Mouse (Mus musculus) myocyte (in vitro differentiated cells): Measurements from ENCODE around the gene 1700016D06Rik. TPM values are rescaled to one million over a fixed set of nuclear protein-coding genes. Genes with fewer than 3 reads are reported as not detected.

Source experiments
- H3K27me3 ChIP-seq: one replicate; pipeline ENCODE4 v1.6.1; 2011; ENCODE audit not compliant: control insufficient read depth, insufficient read depth, insufficient read length
- H3K36me3 ChIP-seq: one replicate; pipeline ENCODE4 v1.6.1; 2011; ENCODE audit not compliant: control insufficient read depth, insufficient read depth
- H3K4me2 ChIP-seq: one replicate; pipeline ENCODE4 v1.6.1; 2011; ENCODE audit warnings: low read depth, control low read depth
- H3K4me3 ChIP-seq: one replicate; pipeline ENCODE4 v1.5.1; 2011; ENCODE audit warnings: mild to moderate bottlenecking, control low read depth, moderate library complexity
- H3K79me2 ChIP-seq: one replicate; pipeline ENCODE4 v1.6.1; 2011; ENCODE audit not compliant: control insufficient read depth, insufficient read depth
- H3ac ChIP-seq: one replicate; pipeline ENCODE4 v1.6.1; 2011; ENCODE audit not compliant: control insufficient read depth, insufficient read length
- CEBPB ChIP-seq: IDR thresholded peaks from 2 replicates; pipeline ENCODE4 v1.6.1; 2011; ENCODE audit warnings: mild to moderate bottlenecking, moderate library complexity; ENCODE audit not compliant: poor library complexity, insufficient read depth, severe bottlenecking
- E2F4 ChIP-seq: IDR thresholded peaks from one replicate; pipeline ENCODE4 v1.6.1; 2011; ENCODE audit warnings: mild to moderate bottlenecking, control low read depth, moderate library complexity; ENCODE audit not compliant: insufficient read depth
- MAX ChIP-seq: IDR thresholded peaks from one replicate; pipeline ENCODE4 v1.6.1; 2011; ENCODE audit warnings: low read depth, mild to moderate bottlenecking, control low read depth
- MYOD1 ChIP-seq, 3 experiments: IDR thresholded peaks; one replicate each; pipeline ENCODE4 v1.6.1; 2011; ENCODE audit warnings: control low read depth in 2 of 3, low read depth in 2 of 3, mild to moderate bottlenecking in 2 of 3, moderate library complexity in 1 of 3; ENCODE audit not compliant: insufficient read length in 2 of 3, control insufficient read depth in 1 of 3
- MYOG ChIP-seq, 3 experiments: IDR thresholded peaks; one replicate each; pipeline ENCODE4 v1.6.1; 2011; ENCODE audit warnings: control low read depth in 2 of 3, low read depth in 2 of 3, mild to moderate bottlenecking in 2 of 3; ENCODE audit not compliant: insufficient read length in 2 of 3, control insufficient read depth in 1 of 3, insufficient read depth in 1 of 3
- POLR2A ChIP-seq: IDR thresholded peaks from one replicate; pipeline ENCODE4 v1.6.1; 2011; ENCODE audit warnings: low read depth, mild to moderate bottlenecking, control low read depth, moderate library complexity; ENCODE audit not compliant: insufficient read length
- POLR2AphosphoS2 ChIP-seq: IDR thresholded peaks from one replicate; pipeline ENCODE4 v1.6.1; 2011; ENCODE audit warnings: low read depth, control low read depth; ENCODE audit not compliant: insufficient read length
- REST ChIP-seq: IDR thresholded peaks from one replicate; pipeline ENCODE4 v1.6.1; 2011; ENCODE audit warnings: mild to moderate bottlenecking, control low read depth, moderate library complexity; ENCODE audit not compliant: insufficient read depth, insufficient read length
- SRF ChIP-seq: IDR thresholded peaks from one replicate; pipeline ENCODE4 v1.6.1; 2011; ENCODE audit warnings: low read depth; ENCODE audit not compliant: control insufficient read depth, insufficient read length
- TCF12 ChIP-seq: IDR thresholded peaks from one replicate; pipeline ENCODE4 v1.6.1; 2011; ENCODE audit warnings: mild to moderate bottlenecking, control low read depth; ENCODE audit not compliant: poor library complexity, insufficient read depth, severe bottlenecking
- TCF3 ChIP-seq: IDR thresholded peaks from one replicate; pipeline ENCODE4 v1.6.1; 2011; ENCODE audit warnings: low read depth, control low read depth; ENCODE audit not compliant: insufficient read length
- USF1 ChIP-seq: IDR thresholded peaks from one replicate; pipeline ENCODE4 v1.6.1; 2011; ENCODE audit warnings: low read depth, mild to moderate bottlenecking, control low read depth, moderate library complexity
- polyA plus RNA-seq: library from polyadenylated mRNA; unstranded; fragments of >200 nt; fragmentation: generic; extraction: Trizol; gene quantifications from one replicate; pipeline ENCODE4 v1.2.1, GENCODE M21; 2012; ENCODE audit warnings: missing spikeins

1700016D06Rik gene
- polyA plus RNA-seq, 1 experiment: 0.30 TPM

- TF ChIP-seq MYOD1 (IDR thresholded peaks at IDR 0.05; ENCODE audit: control insufficient read depth in 1 of 3, insufficient read length in 2 of 3, low read depth in 2 of 3) (peak in 1 of 3 experiments; percentile 22), USF1 (no peak), TCF12 (no peak)
- Histone ChIP-seq H3K36me3 (no peaks in the 10 kb centered on the region), H3K4me2 (no peak within 1 kb of the TSS), H3K4me3 (no peak within 1 kb of the TSS), H3K27me3 (peaks cover 86% of the 10 kb centered on the region), H3ac (no peak within 1 kb of the TSS), H3K79me2 (no peaks in the 10 kb centered on the region)
Observed at GRCm38 (mm10) chr8:11727651-11728481, 27.0 kb upstream of the 1700016D06Rik start, which contains the start of gene Arhgef7. Gene Arhgef7, plus strand, starts transcription at chr8:11727721.

- no peak overlapping the region for H3ac ChIP-seq
- peaks cover 87% of the 10 kb centered on the region for H3K27me3 ChIP-seq
- no peaks in the 10 kb centered on the region for H3K79me2 ChIP-seq
- TF ChIP-seq MAX (no peak), MYOG (IDR thresholded peaks at IDR 0.05; ENCODE audit: control insufficient read depth in 1 of 3, insufficient read depth in 1 of 3, insufficient read length in 2 of 3, low read depth in 2 of 3) (no peak), POLR2A (no peak), SRF (no peak), MYOD1 (IDR thresholded peaks at IDR 0.05; ENCODE audit: control insufficient read depth in 1 of 3, insufficient read length in 2 of 3, low read depth in 2 of 3) (no peak), CEBPB (no peak), USF1 (no peak), TCF3 (no peak), TCF12 (no peak), E2F4 (no peak), POLR2AphosphoS2 (no peak), REST (no peak)
- H3K36me3 ChIP-seq: no peaks in the 10 kb centered on the region
- H3K4me2 ChIP-seq: no peak overlapping the region
- no peak overlapping the region for H3K4me3 ChIP-seq
Observed at GRCm38 (mm10) chr8:11727273-11727650, 26.4 kb upstream of the 1700016D06Rik start.

GRCm38 (mm10) chr8:11717194-11717593 lies 16.3 kb upstream of the 1700016D06Rik start:
- TF ChIP-seq TCF3 (no peak), POLR2A (no peak), MYOD1 (IDR thresholded peaks at IDR 0.05; ENCODE audit: control insufficient read depth in 1 of 3, insufficient read length in 2 of 3, low read depth in 2 of 3) (no peak), TCF12 (no peak), MAX (no peak), E2F4 (no peak), SRF (no peak), POLR2AphosphoS2 (no peak), USF1 (no peak), MYOG (IDR thresholded peaks at IDR 0.05; ENCODE audit: control insufficient read depth in 1 of 3, insufficient read depth in 1 of 3, insufficient read length in 2 of 3, low read depth in 2 of 3) (no peak), REST (no peak), CEBPB (no peak)
- H3K79me2 ChIP-seq: no peaks in the 10 kb centered on the region
- no peaks in the 10 kb centered on the region for H3K36me3 ChIP-seq
- peaks cover 57% of the 10 kb centered on the region for H3K27me3 ChIP-seq
- no peak overlapping the region for H3K4me3 ChIP-seq
- H3ac ChIP-seq: no peak overlapping the region
- no peak overlapping the region for H3K4me2 ChIP-seq

- H3K4me3 ChIP-seq: no peak overlapping the region
- TF ChIP-seq MYOD1 (IDR thresholded peaks at IDR 0.05; ENCODE audit: control insufficient read depth in 1 of 3, insufficient read length in 2 of 3, low read depth in 2 of 3) (no peak), SRF (no peak), REST (no peak), POLR2A (no peak), USF1 (no peak), CEBPB (no peak), MYOG (IDR thresholded peaks at IDR 0.05; ENCODE audit: control insufficient read depth in 1 of 3, insufficient read depth in 1 of 3, insufficient read length in 2 of 3, low read depth in 2 of 3) (no peak), MAX (no peak), E2F4 (no peak), POLR2AphosphoS2 (no peak), TCF12 (no peak), TCF3 (no peak)
- no peak overlapping the region for H3K4me2 ChIP-seq
- H3K36me3 ChIP-seq: no peaks in the 10 kb centered on the region
- no peak overlapping the region for H3ac ChIP-seq
- no peaks in the 10 kb centered on the region for H3K79me2 ChIP-seq
- H3K27me3 ChIP-seq: peaks cover 33% of the 10 kb centered on the region
Observed at GRCm38 (mm10) chr8:11712244-11712643, 11.4 kb upstream of the 1700016D06Rik start.

GRCm38 (mm10) chr8:11710415-11710814 lies 9.6 kb upstream of the 1700016D06Rik start:
- Histone ChIP-seq H3K79me2 (no peaks in the 10 kb centered on the region), H3K27me3 (peaks cover 23% of the 10 kb centered on the region), H3K36me3 (no peaks in the 10 kb centered on the region), H3K4me3 (no peak overlapping the region), H3K4me2 (no peak overlapping the region), H3ac (no peak overlapping the region)
- TF ChIP-seq MYOG (IDR thresholded peaks at IDR 0.05; ENCODE audit: control insufficient read depth in 1 of 3, insufficient read depth in 1 of 3, insufficient read length in 2 of 3, low read depth in 2 of 3) (no peak), E2F4 (no peak), MYOD1 (IDR thresholded peaks at IDR 0.05; ENCODE audit: control insufficient read depth in 1 of 3, insufficient read length in 2 of 3, low read depth in 2 of 3) (no peak), TCF12 (no peak), POLR2A (no peak), USF1 (no peak), MAX (no peak), REST (no peak), CEBPB (no peak), SRF (no peak), POLR2AphosphoS2 (no peak), TCF3 (no peak)
